Mouse (Mus musculus) layer of hippocampus, postnatal 25 days (tissue): Measurements from ENCODE around the gene Cntn4. TPM values are rescaled to one million over a fixed set of nuclear protein-coding genes. Genes with fewer than 3 reads are reported as not detected.

Experiments used
- DNase-seq, 2 experiments: peaks; one replicate each; pipeline ENCODE4 v3.0.0; 2022; ENCODE audit warnings: mixed read lengths in 2 of 2, low spot score in 1 of 2; ENCODE audit errors: extremely low spot score in 1 of 2
- total RNA-seq, 2 experiments: library from RNA; stranded (reverse); gene quantifications; 2 replicates each; pipeline ENCODE4 v1.2.3; 2021

Gene Cntn4
- total RNA-seq, 2 experiments from 2014 or later = 21.9 to 27.1 TPM

DNA sequence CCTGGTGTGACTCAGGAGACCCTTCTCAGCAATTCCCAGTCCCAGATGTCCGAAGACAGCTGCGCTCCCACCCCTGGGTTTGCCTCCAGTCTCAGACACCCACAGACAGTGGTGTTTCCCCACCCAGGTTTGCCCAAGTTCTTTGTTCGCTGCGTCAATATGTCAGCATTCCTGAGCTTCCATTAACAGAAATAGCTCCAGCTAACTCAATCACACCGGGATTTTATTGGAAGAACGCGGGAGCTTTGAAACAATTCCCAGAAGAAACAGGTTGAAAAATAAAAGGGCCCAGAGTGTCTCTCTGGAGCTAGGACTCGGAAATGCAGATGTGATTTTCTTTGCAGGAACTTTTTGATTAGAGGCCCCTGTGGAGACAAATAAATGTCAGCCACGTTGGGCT, 916.3 kb downstream of the Cntn4 start:
- no peak for DNase-seq

DNA sequence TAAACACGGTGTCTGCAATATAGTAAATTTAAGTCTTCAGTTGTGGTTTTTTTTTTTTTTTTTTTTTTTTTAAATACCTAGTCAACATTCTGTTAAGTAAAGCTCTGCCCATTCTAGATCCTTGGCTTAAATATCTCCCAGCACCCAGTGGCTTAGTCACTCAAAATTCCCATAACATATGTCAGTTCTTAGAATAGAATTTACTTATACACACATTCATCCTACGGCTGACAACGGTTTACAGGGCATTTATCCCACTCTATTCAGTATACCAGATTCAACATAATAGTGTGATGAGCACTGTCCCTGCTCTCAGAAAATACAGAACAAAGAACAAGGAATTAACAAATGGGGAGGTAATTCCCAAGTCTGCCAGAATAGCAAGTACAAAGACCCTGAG, 939.6 kb downstream of the Cntn4 start:
- no peak for DNase-seq

DNA sequence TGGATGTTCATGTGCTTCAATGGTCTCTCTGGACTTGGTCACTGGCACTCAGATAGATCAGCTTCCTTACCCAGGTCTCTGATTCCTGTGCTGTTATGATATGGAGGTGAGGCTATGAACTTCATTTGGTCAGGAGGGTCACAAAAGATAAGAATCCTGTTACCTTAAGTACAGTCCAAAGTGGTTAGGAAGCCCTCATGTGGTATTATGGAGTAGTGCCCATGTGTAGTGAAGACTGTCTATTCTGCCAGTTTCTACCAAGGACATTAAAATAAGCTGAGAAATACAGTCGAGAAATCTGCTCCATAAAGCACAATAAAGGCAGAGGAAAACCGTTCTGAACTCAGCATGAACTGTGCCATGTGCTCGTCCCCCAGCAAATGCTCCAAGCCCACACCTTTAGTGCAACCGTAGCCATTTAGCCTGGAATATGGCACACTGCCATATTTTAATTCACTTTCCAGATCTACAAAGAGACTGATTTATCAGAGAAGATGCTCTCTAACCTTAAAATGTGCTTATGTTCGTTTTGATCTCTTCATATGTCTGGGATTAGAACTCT, 943.8 kb downstream of the Cntn4 start:
- DNase-seq = no peak

DNA sequence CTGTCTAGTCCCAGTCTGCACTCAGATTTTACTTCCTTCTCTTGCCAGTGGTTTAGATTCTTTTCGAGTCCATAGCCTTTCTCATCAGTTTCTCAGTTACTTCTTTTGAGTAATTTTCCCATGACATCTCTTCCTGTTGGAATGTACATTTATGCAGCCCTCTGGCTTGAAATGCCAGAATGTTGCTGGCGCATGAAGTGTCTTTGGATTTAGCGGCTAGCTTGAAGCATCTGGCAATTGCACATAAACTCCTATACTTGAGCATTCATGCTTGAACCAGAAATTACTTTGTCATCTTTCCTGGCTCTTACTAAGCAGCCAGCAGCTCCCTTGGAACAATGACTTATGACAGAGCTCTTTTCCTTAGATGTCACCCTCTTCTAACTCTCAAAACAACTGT, 965.6 kb downstream of the Cntn4 start:
- DNase-seq = no peak

DNA sequence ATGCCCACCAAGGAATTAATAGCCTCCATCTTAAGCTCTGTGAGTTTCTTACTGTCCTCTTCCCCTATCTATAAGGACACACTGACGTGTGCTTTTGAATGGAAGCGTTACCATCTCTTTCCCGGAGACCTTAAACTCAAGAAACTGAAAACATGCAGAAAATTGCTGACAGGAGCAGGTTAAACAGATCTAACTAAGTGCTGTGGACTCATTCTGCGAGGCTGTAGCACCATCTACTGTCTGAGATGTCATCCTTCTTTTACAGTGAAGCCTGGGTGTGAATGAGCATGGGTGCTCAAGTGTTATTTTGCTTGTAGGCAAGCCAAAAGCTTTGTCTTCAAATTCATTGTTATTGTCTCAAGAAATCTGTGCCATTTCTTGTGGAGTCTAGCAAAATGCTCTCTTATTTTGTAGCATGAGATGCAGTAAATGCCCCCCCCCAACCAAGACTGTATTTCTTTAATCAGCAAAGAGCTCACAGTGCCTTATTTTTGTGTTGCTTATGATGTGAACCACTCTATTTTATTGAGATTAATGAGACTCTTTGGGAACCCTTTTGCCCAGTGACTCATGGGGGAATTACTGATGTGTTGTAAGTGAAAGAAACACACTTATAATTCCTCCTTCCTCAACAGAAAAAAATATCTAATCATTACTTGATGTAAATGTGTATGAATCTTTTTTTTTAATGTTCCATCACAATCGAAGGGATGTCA, 968.2 kb downstream of the Cntn4 start:
- peak; percentile 40 to 48 for DNase-seq

DNA sequence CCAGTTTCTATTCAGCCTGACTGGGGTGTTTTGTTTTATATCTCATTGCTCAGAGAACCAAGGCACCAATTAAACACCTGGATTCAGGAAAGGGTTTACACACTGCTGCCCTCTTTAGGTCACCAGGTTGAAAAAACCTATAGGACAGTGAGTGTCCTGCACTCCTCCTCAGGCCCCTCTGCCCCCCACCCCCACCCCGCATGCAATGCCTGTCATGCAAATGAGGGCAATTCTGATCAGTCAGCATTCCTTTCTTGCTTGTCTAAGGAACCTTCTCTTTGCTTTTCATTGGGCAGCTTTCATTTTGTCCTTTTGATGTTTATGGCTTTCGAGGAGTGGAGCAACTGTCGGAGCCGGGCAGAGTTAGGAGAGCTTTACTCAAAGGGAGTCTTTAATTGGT, 969.5 kb downstream of the Cntn4 start:
- no peak for DNase-seq

DNA sequence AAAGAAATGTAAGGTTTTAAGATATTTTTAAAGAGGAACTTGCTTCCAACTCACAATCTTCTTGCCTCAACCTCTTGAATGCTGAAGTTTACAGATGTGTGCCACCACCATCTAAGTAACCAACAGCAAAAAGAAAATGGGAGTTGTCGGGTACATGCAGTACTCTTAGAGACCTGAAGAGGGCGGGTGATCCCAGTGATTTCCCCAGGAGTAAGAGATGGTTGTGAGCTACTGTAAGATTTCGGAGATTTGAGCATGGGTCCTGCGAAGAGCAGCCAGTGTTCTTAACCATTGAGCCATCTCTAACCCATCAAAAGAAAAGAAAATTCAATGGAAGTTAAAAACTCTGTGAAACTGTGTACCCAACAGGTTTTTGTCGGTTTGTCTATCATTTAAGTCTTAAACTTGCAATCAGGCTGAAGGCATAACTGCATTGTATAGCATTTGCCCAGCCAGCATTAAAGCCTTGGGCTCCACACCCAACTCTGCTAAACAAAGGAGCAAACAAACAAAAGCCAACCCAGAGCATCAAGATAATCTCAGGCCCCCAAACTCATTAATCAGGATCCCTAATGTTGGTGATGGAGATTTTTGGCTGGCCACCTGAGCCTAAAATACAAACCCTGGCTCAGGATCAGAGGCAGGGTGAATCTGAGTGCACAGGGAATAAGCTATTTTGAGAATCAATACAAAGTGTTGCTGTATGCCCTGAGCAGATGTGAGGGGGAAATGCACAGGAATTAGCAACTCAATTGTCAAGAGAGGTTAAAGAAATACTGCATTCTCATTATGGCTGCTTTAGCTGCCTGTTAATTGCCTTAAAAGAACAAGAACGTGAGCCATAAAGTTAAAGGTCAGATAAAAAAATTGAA, 986.6 kb downstream of the Cntn4 start:
- peak in 1 of 2 experiments; percentile 54 for DNase-seq

DNA sequence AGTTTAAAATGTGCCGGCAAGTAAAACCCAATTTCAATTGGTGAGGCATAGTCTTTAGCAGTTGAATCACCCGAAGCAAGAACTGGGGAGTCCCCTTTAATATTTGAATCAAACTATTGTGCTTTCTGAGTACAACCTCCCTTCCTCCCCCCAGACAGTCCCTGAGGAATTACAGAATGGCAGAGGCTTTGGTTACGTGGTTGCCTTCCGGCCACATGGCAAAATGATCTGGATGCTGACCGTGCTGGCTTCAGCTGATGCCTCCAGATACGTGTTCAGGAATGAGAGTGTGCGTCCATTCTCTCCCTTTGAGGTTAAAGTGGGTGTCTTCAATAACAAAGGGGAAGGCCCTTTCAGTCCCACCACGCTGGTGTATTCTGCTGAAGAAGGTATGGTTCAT, 998.1 kb downstream of the Cntn4 start:
- DNase-seq = no peak

DNA sequence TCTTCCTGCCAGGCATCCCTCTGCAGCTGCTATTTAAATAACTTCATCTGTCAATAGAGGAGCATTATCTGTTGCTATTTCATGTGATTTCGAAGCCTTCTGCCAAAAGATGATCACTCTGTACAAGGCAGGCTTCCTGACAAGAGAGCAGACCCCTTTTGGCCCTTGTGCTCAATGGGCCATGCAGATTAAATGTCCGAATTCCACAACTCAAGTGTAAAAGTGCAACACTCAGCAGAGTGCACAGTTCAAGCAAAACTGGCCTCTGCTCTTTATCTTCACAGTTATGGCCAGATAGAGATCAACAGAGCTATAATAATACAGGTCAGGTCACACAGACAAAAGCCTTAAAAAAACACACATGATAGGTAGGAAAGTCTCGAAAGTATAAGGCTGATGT, 1024.5 kb downstream of the Cntn4 start:
- no peak for DNase-seq

DNA sequence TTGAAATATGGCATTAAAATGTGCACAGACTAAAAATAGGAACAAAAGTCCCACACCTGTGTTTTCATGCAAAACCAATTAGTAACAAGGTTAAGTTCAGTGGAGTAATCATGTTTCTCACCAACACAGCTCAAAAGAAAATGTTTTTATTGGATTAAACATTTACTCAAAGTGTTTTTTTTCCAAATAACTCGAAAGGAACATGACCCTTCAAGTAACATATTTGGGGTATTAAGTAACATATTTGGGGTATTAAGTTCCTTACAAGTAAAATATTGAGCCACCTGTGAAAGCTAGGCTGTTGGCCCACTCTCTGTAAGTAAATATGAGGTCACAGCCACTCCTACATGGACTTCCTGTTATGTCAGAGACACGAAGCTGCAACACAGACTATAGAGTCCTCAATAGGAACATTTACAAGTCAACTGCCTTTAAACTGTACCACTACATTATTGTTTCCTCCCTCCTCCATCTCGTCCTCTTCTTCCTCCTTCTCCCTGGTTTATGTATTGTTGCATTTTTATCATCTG, 1028.1 kb downstream of the Cntn4 start:
- DNase-seq = no peak

DNA sequence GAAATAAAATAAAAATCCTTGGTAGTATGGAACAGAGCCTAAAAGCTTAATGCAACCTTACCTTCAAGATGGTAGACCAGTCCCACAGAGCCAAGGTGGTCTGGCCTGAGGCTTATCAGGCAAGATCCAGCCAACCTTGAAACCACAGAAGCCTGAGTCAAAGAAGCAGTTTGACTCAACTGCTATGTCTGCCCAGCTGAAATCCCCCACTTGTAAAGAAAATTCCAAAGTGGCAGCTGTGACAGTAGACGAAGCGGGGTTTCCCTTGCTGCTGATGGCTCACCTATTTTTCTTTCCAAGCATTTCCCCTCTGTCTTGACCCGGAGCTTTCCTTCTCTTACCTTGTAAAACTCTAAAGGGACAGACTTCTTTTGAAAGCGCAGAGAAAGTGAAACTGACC, 1048.2 kb downstream of the Cntn4 start:
- no peak for DNase-seq

DNA sequence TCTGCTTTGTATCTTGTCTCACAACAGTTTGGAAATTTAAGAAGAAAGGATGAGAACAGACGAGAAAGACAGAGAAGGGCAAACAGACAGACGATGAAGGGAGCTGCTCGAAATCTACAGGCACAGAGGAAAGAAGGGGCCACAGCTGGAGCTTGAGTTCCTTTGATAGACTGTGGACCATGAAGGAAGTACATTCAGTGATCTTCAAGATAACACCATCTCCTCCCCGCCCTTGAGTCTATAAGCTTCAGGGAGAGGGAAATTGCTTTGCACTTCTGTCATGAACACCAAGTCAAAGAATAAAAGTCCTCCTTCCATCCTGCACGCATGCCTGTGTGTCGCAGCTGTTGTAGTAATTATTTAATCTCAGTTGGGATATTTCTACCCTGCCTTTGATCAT, 1048.6 kb downstream of the Cntn4 start:
- no peak for DNase-seq

DNA sequence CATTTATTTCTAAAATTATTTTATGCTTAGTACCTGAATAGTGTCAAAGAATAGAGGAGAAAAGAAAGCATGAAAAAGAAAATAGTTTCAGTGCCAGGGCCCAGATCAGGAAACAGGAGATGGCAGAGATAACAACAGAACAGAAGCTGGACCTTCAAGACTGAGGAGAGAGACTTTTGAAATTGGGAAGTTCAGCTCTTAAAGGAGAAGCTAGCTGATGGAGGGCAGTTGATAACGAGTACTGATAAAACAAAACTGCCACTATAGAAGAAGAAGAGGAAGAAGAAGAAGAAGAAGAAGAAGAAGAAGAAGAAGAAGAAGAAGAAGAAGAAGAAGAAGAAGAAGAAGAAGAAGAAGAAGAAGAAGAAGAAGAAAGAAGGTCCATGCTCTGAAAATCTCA, 1050.2 kb downstream of the Cntn4 start:
- no peak for DNase-seq

DNA sequence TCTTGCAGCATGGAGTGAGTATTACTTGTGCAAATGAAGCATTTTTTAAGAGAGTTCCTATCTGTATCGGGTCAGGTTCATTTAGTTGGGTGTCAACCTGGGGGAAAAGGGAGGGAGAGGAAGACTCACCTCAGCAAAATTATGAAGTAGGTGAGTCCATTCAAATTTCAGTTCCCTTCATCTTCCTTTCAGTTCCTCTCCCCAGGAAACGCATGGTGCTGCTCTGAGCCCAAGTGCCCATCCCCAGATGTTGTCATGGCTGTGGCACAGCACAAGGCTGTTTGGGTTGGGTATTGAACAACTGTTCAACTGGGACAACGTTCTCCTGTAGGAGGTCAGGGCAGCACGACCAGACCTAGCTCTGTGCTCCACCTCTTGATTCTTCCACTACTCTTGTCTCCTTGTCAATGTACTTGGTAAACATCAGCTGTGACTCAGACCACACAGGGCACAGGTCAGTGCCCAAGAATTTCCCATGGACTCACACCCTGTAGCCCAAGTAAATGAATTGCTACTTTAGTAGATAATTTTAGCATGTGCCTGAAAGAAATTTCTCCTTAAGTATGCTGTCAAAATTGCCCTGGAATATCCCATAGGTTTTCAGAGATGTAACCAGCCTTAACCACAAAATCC, 1052.3 kb downstream of the Cntn4 start:
- no peak for DNase-seq

DNA sequence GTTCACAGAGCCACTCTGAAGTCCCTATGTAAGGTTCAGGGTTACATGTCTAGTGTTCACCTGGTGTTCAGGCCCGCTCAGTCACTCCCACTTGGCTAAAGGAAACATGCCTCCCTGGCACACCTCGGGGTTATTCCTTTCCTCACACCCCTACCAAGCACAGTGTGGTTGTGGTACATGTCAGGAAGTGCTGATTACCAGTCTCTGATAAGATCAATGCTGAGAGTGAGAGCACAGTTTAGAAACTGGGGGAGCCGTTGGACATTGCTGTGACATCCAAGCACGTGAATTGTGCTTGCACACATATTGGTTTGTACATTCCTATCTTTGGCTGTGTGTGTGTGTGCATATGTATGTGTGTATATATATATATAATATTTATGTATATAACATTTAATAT, 1055.1 kb downstream of the Cntn4 start:
- no peak for DNase-seq

DNA sequence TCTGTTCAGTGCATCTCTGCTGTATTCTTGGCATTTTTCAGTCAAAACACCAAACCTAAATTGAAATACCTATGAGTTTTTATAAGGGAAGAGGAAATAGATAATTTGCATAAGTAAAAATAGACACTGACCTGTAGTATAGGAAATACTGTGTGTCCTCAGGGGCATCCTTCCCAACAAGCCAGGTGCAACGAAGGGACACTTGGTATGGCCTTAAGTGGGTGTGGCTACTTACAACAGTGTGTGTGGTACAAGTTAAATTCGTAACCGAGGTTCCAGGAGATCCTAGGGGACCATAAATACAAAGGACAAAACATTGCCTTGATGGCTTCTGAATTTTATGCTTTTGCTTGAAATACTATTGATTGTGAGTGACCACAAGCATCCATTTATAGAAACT, 1060.8 kb downstream of the Cntn4 start:
- DNase-seq = no peak

DNA sequence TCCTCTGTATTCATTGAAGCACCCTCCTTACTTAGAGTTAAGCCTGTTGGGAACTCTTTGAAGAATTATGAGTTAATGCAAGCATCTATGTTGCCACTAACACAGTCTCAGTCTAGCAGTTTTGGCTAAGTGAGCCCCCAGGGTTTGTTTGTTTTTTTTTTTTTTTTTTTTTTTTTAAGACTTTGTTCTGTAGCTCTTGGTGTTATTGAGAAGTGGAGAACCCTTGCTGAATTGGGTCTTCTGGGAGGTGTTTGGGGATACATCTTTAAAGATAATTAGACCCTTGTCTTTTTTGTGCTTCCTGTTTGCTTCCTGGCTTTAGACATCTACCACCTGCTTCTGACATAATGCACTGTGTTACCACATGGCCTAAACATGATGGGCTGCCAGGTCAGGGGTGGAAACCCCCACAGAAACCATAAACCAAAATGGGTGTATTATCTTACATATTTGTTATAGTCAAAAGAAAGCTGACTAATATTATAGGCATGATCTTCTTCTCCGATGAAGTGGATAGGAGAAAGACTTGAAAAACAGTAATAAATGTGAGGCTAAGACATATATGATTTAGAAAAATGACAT, 1062.9 kb downstream of the Cntn4 start:
- no peak for DNase-seq

DNA sequence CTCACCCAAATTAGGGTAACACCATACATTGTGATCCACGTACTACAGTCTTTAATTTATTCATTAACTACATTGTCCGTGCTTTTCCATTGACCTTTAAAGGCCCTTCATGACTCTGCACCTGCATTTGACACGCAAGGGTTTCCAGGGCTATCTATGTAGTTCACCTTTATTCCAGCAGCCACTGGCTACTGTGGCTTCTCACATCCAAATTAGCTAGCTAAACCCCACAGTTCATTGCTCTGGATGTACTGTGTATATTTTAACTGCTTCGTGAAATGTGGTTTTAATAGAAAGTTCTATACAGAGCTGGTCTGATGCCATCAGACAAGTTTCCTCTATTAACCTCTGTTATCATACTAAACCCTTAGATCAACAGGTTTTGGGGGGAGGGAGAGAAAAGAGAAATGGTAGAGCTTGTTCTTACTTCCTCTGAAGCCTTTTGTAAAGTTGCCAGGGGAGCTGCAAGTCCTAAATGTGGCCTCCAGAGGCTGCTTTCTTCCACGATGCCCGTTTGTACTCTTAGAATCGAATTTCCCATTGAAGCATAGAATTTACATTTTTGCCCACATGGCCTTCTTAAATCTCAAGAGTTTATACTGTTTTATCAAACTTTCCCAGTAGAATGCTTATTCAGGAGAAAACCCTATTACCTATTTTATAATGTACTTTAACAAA, 1066.2 kb downstream of the Cntn4 start:
- no peak for DNase-seq

DNA sequence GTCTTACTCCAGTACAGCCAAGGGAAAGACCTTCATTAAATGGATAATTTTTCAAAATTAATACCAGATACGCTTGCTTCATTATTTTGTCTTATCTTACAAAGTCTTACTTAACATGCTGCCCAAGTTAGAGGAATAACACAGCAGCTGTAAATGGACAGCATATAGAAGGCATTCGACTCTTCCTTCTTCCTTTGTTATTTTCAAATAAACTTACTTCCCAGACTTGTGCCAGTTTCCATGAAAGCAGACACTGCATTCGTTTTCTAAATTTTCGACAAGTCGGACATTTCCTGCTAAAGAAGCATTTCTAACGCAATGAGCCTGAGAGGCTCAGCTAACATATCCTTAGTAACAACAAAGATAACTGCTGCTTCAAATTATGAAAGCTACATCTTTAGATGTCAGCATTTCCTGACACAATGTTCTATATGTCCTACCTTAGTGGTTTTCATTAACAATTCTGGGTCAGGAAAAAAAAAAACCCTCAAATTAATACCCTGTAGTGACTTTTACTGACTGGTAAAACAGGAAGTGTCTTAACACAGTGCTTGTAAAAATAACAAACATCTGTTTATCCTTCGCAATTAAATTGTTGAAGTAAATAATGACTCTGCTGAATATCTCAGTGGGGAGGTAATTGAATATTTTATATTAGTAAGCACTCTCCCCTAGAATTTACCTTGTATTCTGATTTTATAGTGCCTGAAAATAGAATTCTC, 1068.4 kb downstream of the Cntn4 start:
- DNase-seq = no peak
